Mouse (Mus musculus) right cerebral cortex, postnatal 36 days (tissue): ENCODE measurements at regions not wholly inside any gene's neighbourhood (a gene's known extent, or its start where the extent isn't known, plus 50 kb on each side); places are given as distances from the start of the nearest gene placed in this dataset.

Experiments used
- DNase-seq, 2 experiments: peaks; one replicate each; pipeline ENCODE4 v3.0.0; 2022; ENCODE audit warnings: low spot score in 2 of 2, mixed read lengths in 1 of 2

GRCm38 (mm10) chr1:137927953-137928352 lies 247.6 kb downstream of the Ptprc start:
- peak; percentile 30 to 36 for DNase-seq

DNA sequence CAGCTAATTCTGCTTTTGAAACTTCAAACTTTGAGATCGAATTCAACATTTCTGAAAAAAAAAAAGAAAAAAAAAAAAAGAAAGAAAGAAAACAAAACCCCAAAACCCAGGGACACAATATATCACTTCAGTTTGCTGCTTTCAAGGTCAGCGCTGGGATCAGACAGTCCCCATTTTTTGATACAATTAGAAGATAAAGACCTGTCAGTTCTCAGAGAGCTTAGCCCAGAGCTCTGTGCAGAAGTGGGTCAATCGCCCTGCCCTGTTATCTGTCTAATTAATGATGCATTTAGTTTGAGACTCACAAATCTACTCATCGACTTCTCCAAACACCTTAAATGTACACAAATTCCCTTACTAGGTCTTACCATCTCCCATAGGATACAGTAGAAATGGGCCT lies 249.2 kb downstream of the Ptprc start:
- DNase-seq = no peak

DNA sequence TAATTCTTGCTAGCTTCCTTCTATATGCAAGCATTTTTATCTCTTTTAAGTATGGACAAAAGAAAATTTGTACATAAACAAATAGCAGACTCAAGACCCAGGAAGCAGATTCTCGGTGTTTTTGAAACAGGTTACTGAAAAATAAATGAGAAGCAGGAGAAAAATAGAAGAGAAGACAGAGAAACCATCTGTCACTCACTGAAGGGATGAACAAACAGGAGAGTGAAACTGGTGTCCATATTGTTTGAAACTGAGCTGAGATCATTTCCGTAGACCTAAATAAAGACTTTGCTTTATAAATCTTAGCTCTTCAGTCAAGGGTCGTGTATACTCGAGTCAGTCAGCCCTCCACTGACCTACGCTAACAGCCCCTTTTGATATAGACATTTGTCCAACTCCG lies 251.4 kb downstream of the Ptprc start:
- no peak for DNase-seq

- DNase-seq = no peak
Measured at GRCm38 (mm10) chr1:137923705-137924104, 251.8 kb downstream of the Ptprc start.

GRCm38 (mm10) chr1:137922769-137923168 lies 252.7 kb downstream of the Ptprc start:
- DNase-seq = peak; percentile 67 to 81

DNA sequence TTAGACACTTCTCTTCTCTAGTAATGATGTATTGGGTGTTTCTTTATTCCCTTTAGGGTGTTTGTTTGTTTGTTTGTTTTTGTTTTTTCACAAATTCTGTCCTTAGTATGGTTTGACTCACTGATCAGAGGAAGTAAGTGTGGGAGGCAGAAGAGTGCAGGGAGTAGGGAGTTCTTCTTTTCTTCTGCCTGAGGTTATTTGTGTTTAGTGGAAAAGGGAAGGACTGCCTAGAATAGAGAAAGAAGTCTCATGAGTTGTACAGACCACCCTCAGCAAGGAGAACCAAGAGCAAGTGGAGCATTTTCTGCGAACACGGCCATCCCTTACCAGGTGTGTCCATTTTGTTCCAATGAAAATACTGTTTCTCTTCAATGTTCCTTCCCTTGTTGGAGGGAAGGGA lies 253.9 kb downstream of the Ptprc start:
- no peak for DNase-seq

GRCm38 (mm10) chr1:137919739-137920563 lies 255.6 kb downstream of the Ptprc start:
- no peak for DNase-seq

- DNase-seq = no peak
Measured at GRCm38 (mm10) chr1:137917449-137917848, 258.1 kb downstream of the Ptprc start.

DNA sequence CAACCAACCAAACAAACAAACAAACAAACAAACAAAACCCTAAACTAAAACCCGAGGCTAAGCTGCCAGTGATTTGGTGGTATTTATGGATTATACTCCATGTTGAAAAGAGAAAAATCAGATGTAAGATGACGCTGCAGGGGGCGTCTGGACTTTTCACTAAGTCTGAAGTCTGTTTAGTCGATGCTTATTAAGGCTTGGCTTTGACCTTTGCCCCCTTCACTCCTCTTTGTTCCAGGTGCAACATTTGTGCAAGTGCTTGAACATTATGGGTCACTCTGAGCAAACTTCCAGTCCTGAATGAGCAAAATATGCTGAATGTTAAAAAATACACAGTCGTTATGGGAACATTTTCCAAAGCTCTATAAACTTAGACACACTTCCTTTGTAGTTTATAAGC lies 268.6 kb downstream of the Ptprc start:
- DNase-seq = no peak

- no peak for DNase-seq
Measured at GRCm38 (mm10) chr1:137906477-137906876, 269.0 kb downstream of the Ptprc start.

- no peak for DNase-seq
Measured at GRCm38 (mm10) chr1:137905566-137905965, 269.9 kb downstream of the Ptprc start.

DNA sequence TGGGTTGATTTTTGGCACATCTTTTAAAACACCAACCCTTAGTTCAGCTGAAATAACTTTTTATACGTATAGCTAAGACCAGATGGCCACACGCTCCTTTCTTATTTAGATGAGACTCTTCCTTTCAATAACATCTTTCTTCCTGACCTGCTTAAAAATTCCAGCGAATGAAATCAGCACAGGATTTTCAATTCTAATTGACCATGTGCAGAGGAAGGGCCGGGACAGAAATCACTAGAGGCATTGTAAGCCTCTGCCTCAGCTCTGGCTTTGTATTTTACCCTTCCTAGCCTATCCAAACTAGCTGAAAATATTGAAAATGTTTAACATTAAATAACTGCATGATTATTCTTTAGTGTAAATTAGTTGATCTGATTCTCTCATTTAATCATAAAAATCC lies 272.2 kb downstream of the Ptprc start:
- DNase-seq = no peak

DNA sequence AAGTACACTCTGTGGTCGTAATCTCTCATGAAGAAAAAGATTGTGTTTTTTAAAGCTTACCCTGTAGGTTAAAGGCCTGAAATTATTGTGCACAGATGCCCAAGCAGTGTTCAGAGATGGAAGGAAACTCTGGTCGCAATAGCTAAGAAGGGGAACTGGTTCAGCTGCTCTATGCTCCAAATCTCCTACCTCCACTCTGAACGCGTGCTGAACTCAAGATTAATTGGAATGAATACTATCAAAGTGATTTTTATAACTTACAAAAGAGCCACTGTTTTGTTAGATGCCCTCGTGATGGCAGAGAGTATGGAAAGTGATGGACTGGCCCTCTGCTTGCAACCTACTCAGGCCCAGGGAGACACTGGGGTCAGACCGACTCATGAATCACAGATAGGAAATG lies 272.6 kb downstream of the Ptprc start:
- DNase-seq = no peak

- DNase-seq = no peak
Measured at GRCm38 (mm10) chr1:137901996-137902395, 273.5 kb downstream of the Ptprc start.

GRCm38 (mm10) chr1:137901211-137901610 lies 274.3 kb downstream of the Ptprc start:
- no peak for DNase-seq

GRCm38 (mm10) chr1:137900621-137901071 lies 274.9 kb downstream of the Ptprc start:
- DNase-seq = peak; percentile 22 to 29

GRCm38 (mm10) chr1:137899916-137900601 lies 275.4 kb downstream of the Ptprc start:
- DNase-seq = peak; percentile 25 to 48

- DNase-seq = no peak
Measured at GRCm38 (mm10) chr1:137899305-137899704, 276.2 kb downstream of the Ptprc start.

- DNase-seq = no peak
Measured at GRCm38 (mm10) chr1:137898891-137899290, 276.6 kb downstream of the Ptprc start.

GRCm38 (mm10) chr1:137898397-137898796 lies 277.1 kb downstream of the Ptprc start:
- DNase-seq = peak; percentile 86 to 92

- DNase-seq = no peak
Measured at GRCm38 (mm10) chr1:137881656-137882055, 293.9 kb downstream of the Ptprc start.

DNA sequence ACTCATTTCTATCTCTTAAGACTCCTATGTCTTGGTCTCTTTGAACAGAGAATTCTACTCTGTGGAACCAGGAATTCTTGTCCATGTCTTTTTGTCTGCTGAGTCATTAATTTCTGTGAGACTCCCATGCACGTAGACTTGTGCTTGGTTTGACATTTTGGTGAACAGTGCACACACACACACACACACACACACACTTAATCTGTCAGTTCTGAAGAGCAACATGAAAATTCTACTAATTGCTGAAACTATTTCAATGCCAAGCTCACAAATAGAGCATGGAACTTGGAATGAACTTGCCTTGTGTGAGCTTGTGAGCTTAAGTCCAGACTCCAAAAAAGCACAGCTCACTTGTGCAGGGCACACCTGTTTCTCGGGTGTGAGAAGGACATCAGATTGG lies 301.1 kb downstream of the Ptprc start:
- no peak for DNase-seq

DNA sequence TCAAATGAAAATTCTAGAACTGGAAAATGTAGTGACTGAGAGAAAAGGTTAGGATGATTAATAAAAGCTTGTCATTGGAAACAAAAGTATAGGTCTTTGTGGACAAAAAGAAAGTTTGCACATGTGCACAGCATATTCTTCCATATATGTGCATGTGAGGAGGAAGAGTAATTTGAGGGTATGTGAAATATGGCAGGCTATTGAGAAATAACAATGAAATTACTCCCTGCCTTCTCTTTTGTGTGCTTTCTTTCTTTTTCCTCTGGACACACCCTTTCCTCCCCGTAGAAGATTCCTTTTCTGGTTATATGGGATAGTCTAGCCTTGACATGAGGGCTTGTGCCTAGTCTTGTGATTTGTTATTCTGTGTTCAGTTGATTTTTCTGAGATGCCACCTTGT lies 301.9 kb downstream of the Ptprc start:
- no peak for DNase-seq
